Mouse (Mus musculus) midbrain, embryonic 11.5 days (tissue): ENCODE measurements around the gene Zfp36l1. TPM values are rescaled to one million over a fixed set of nuclear protein-coding genes. Genes with fewer than 3 reads are reported as not detected.

ENCODE experiments used
- ATAC-seq: fragments of 200-750 bp; cut with Nextera tagmentation; 2 replicates; pipeline ENCODE4 v1.8.0; 2017; ENCODE audit warnings: moderate TSS enrichment, moderate library complexity; ENCODE audit not compliant: low FRiP score
- DNase-seq: peaks from one replicate; pipeline ENCODE4 v3.0.0; 2015; ENCODE audit warnings: low spot score; ENCODE audit errors: missing footprints
- H3K27ac ChIP-seq: fragments of 300-500 bp; sonication (generic); 2 replicates; pipeline ENCODE4 v1.5.1; 2014; ENCODE audit warnings: low read depth, low read length
- H3K27me3 ChIP-seq: fragments of 300-500 bp; sonication (generic); 2 replicates; pipeline ENCODE4 v1.6.1; 2014; ENCODE audit warnings: mild to moderate bottlenecking, low read length, moderate library complexity, mixed read lengths; ENCODE audit not compliant: control insufficient read depth, insufficient read depth
- H3K36me3 ChIP-seq: fragments of 300-500 bp; sonication (generic); 2 replicates; pipeline ENCODE4 v1.6.1; 2014; ENCODE audit warnings: mild to moderate bottlenecking, low read length, moderate library complexity, mixed read lengths; ENCODE audit not compliant: control insufficient read depth, insufficient read depth
- H3K4me1 ChIP-seq: fragments of 300-500 bp; sonication (generic); 2 replicates; pipeline ENCODE4 v1.6.1; 2014; ENCODE audit warnings: low read length; ENCODE audit not compliant: control insufficient read depth, insufficient read depth
- H3K4me2 ChIP-seq: fragments of 300-500 bp; sonication (generic); 2 replicates; pipeline ENCODE4 v1.6.1; 2014; ENCODE audit warnings: mild to moderate bottlenecking, moderate library complexity
- H3K4me3 ChIP-seq: fragments of 300-500 bp; sonication (generic); 2 replicates; pipeline ENCODE4 v1.5.1; 2014; ENCODE audit warnings: low read depth, low read length
- H3K9ac ChIP-seq: fragments of 300-500 bp; sonication (generic); 2 replicates; pipeline ENCODE4 v1.6.1; 2014; ENCODE audit warnings: low read length
- H3K9me3 ChIP-seq: fragments of 300-500 bp; sonication (generic); 2 replicates; pipeline ENCODE4 v1.6.1; 2016; ENCODE audit warnings: low read length; ENCODE audit not compliant: control insufficient read depth
- WGBS: fragments of 180-500 bp; shearing (Covaris S2); extraction: QIAGEN DNeasy Blood & Tissue Kit; methylation state at CpG from one replicate; pipeline ENCODE4 v1.1.7; 2014; 5-methylcytosine and 5-hydroxymethylcytosine counted together
- polyA plus RNA-seq: library from polyadenylated mRNA; unstranded; fragments of >200 nt; fragmentation: Nextera tagmentation; extraction: Ambion mirVana; gene quantifications from 2 replicates; pipeline ENCODE4 v1.2.1, GENCODE M21; 2014

Gene Zfp36l1
- polyA plus RNA-seq, 1 experiment from 2014 or later = 165 TPM

GRCm38 (mm10) chr12:80069040-80069439 is 43.8 kb downstream of the Zfp36l1 start:
- Histone ChIP-seq H3K4me1 (peaks cover 14% of the 10 kb centered on the region), H3K9ac (no peak overlapping the region), H3K27ac (no peak overlapping the region)

DNA sequence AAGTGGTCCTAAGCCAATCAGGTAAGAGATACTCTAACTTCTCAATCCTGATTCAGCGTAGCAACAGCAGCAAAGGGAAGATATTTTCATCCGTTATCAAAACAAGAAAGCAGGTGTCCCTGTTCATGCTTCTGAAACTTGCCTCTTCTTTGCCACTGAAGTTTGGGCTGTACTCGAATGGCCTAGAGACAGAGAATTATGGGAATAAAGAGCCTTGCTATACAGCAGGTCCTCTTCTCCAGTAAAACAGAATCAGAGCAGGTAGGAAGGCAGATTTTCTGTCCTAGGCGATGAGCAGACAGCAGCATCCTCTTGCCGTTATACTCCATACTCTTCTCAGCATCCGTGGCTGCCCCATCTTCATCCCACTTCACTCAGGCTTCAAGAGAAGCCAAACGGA is 44.8 kb downstream of the Zfp36l1 start:
- peak; percentile 61 for DNase-seq
- H3K27me3 ChIP-seq = no peaks in the 10 kb centered on the region
- 85% methylated on average over 7 of the region's 7 CpGs for WGBS
- no peak for ATAC-seq
- no peak overlapping the region for H3K4me2 ChIP-seq
- H3K36me3 ChIP-seq = no peaks in the 10 kb centered on the region
- H3K4me3 ChIP-seq = no peak overlapping the region
- peaks cover 24% of the 10 kb centered on the region for H3K4me1 ChIP-seq
- no peak overlapping the region for H3K9ac ChIP-seq
- H3K9me3 ChIP-seq = no peaks in the 10 kb centered on the region
- no peak overlapping the region for H3K27ac ChIP-seq

More at GRCm38 (mm10) chr12:80069040-80069439, 43.8 kb downstream of the Zfp36l1 start:
- H3K9me3 ChIP-seq = no peaks in the 10 kb centered on the region
- H3K36me3 ChIP-seq = no peaks in the 10 kb centered on the region
- no peak for ATAC-seq
- H3K4me2 ChIP-seq = no peak overlapping the region
- DNase-seq = no peak
- no peaks in the 10 kb centered on the region for H3K27me3 ChIP-seq
- H3K4me3 ChIP-seq = no peak overlapping the region
- 89% methylated on average over 3 of the region's 3 CpGs for WGBS

GRCm38 (mm10) chr12:80065049-80065448 is 47.8 kb downstream of the Zfp36l1 start:
- no peaks in the 10 kb centered on the region for H3K27me3 ChIP-seq
- no peak overlapping the region for H3K4me3 ChIP-seq
- no peaks in the 10 kb centered on the region for H3K9me3 ChIP-seq
- H3K4me1 ChIP-seq = peaks cover 48% of the 10 kb centered on the region
- 75% methylated on average over 8 of the region's 8 CpGs for WGBS
- H3K9ac ChIP-seq = no peak overlapping the region
- H3K36me3 ChIP-seq = no peaks in the 10 kb centered on the region
- H3K4me2 ChIP-seq = no peak overlapping the region
- DNase-seq (no peak), ATAC-seq (no peak)
- H3K27ac ChIP-seq = peak overlapping the region; percentile 93; the same call in 1 of the 2 replicates

DNA sequence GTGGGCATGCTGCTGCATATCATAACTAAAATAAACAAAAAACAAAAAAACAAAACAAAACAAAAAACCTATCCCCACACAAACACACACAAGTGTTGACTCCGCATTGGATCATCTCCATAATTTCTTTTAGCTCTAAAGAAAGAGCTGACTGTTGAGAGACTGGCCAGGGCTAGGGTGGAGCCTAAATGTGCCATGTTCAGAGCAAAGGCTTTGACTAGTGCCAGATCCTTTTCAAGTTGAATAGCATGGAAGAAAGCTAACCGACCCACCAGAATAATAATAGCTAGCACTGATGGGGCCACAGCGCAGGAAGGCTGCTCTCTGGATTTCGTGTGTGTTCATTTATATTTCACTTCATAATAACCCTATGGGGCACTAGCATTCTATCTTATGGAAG is 48.5 kb downstream of the Zfp36l1 start:
- Histone ChIP-seq H3K9me3 (no peaks in the 10 kb centered on the region), H3K36me3 (no peaks in the 10 kb centered on the region), H3K4me1 (peaks cover 54% of the 10 kb centered on the region), H3K4me3 (no peak overlapping the region), H3K27ac (peak overlapping the region; percentile 93), H3K4me2 (no peak overlapping the region), H3K9ac (peak overlapping the region; percentile 0; the same call in 1 of the 2 replicates), H3K27me3 (no peaks in the 10 kb centered on the region)
- no peak for DNase-seq
- WGBS = 46% methylated on average over 4 of the region's 4 CpGs
- no peak for ATAC-seq

DNA sequence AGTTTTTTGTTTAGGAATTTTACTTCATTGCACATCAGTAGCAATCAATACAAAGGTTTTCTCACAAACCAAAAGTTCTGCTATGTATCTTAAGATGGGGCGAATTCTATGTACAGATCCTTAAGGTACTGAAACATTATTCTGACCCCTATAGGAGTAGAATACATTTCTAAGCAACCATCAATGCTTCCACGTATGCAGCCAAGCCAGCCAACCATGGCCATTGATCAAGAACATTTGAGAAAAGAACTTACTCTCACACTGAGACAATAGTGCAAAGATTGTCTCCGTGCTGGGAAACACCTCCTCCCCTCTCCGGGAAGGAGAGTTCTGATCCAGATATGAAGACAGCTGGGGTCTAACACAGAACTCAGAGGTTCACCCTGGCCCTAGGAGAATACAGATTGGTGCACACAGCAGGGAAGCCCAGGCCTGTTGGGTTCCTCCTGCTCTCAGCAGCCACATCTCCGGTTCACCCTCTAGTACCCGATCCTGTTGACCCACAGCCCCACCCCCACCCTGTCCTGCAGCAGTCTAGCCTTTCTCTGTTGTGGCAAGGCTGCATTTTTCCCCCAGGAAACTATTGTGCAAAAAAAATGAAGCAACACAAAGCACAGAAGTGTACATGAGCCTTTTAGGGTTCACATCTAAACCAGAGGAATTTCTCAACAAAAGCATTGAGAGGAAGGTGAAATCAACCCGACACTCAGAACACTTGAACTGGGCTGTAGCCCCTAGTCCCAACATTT is 49.2 kb downstream of the Zfp36l1 start:
- 18% methylated on average over 7 of the region's 7 CpGs for WGBS
- Histone ChIP-seq H3K9me3 (no peaks in the 10 kb centered on the region), H3K27me3 (no peaks in the 10 kb centered on the region), H3K27ac (peak overlapping the region; percentile 93), H3K4me1 (peaks cover 54% of the 10 kb centered on the region), H3K4me3 (no peak overlapping the region), H3K9ac (peak overlapping the region; percentile 0; the same call in 1 of the 2 replicates), H3K36me3 (no peaks in the 10 kb centered on the region), H3K4me2 (no peak overlapping the region; the same call in 1 of the 2 replicates)
- peak; percentile 92 for DNase-seq
- no peak for ATAC-seq

DNA sequence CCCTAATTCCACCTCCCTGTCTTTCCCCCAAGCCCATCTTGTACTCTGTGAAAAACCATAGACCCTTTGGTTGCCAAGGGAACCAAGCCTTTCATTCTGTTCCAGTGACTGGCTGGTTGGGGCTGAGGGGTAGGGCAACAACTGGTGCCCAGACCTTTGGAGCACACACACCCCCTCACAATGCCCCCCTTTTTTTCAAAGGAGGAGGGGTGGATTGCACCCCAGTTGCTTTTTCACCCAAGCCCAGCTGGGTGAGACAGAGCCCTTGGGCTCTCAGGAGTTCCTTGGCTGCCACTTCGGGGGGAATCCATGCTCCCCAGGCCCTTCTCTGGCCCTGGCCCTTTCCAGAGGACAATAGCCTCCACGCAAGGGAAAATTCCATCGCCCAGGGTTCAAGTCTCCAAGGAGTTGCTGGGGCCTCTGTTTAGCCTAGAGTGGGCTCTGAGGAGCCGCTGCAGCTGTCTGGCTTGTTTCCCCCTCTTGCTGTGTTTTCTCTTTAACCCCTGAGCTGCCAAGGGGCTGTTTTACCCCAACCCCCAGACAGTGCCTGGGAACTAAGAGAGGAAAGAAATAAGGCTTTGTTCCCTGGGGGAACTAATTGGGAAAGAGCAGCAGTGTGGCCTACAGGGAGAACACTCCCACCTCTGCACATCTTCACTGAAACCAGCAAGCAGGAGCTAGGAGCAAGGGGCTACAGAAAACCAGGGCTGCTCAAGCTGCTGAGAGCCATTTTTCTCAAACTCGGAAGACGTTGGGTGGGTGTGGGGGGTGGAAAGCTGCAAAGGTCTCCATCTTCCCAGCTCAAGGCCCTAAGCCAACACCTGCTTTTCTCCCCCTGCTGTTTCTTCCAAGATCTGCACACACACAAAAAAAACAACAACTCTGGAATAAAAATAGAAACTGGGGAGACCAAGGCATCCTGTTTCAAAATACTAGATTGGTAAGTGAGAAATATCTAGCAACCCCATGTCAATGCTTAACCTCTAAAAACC is 50.1 kb downstream of the Zfp36l1 start:
- 3% methylated on average over 6 of the region's 6 CpGs for WGBS
- DNase-seq (peak; percentile 98), ATAC-seq (peak; percentile 96)
- Histone ChIP-seq H3K4me1 (peaks cover 54% of the 10 kb centered on the region), H3K4me3 (no peak overlapping the region), H3K27me3 (no peaks in the 10 kb centered on the region), H3K4me2 (peak overlapping the region; percentile 26; the same call in 1 of the 2 replicates), H3K9ac (peak overlapping the region; percentile 43; the same call in 1 of the 2 replicates), H3K9me3 (no peaks in the 10 kb centered on the region), H3K27ac (peak overlapping the region; percentile 93), H3K36me3 (no peaks in the 10 kb centered on the region)

DNA sequence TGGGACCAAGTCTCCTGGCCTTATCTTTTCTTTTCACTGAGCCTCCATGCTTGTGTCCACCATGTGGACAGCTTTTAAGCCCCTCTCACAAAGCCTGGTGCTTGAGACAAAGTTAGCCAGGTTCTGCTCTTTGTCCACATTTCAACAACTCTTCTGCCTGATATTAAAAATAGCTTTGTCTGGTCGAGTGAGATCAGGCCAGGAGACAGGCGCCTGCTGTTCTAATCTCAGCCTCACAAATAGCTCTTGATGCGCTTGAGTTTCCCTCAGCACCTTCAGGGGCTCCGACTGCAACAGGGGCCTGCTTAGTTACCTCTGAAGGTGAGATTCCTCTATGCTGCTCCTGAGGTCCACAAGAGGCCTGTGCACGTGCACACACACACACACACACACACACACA is 51.0 kb downstream of the Zfp36l1 start:
- no peak overlapping the region for H3K4me3 ChIP-seq
- H3K27me3 ChIP-seq = no peaks in the 10 kb centered on the region
- H3K4me2 ChIP-seq = peak overlapping the region; percentile 24; the same call in 1 of the 2 replicates
- H3K36me3 ChIP-seq = no peaks in the 10 kb centered on the region
- ATAC-seq = no peak
- no peaks in the 10 kb centered on the region for H3K9me3 ChIP-seq
- peaks cover 54% of the 10 kb centered on the region for H3K4me1 ChIP-seq
- DNase-seq = no peak
- H3K9ac ChIP-seq = peak overlapping the region; percentile 53
- H3K27ac ChIP-seq = peak overlapping the region; percentile 93
- WGBS = 11% methylated on average over 5 of the region's 5 CpGs

DNA sequence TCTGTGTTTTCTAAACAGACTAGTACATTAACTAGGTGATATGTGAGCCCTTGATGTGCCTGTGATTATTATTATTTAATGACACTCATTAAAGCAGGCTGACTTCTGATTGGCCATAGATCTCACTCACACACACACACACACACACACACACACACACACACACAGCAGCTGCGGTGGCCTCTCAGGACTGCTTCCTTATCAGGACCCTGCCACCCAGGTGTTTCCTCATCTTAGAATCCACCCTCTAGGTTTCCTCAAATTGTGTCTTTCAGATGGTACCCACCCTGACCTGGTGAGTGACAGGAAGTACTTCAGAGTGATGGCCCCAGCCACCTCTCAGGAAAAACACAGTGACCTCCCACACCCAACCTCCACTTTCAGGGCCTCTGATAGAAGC is 52.0 kb downstream of the Zfp36l1 start:
- no peak overlapping the region for H3K4me2 ChIP-seq
- H3K36me3 ChIP-seq = no peaks in the 10 kb centered on the region
- peaks cover 54% of the 10 kb centered on the region for H3K4me1 ChIP-seq
- H3K9ac ChIP-seq = no peak overlapping the region
- no peak overlapping the region for H3K4me3 ChIP-seq
- no peak for ATAC-seq
- no peaks in the 10 kb centered on the region for H3K9me3 ChIP-seq
- whole genome bisulfite sequencing = 90% methylated on average over 1 of the region's 1 CpGs
- H3K27me3 ChIP-seq = no peaks in the 10 kb centered on the region
- no peak for DNase-seq
- peak overlapping the region; percentile 93 for H3K27ac ChIP-seq
